Mouse (Mus musculus) thymus, adult 2 months (tissue): ENCODE data around the gene Gstm3.
"Not testable (repeated sequence)": the region's sequence is repeated elsewhere in the genome, so short reads cannot be mapped to it uniquely, and the experiment has no call there.

Experiments
- CTCF ChIP-seq: fragments of 200-500 bp; IDR thresholded peaks from 2 replicates; pipeline ENCODE4 v1.5.1; 2012; ENCODE audit warnings: mild to moderate bottlenecking, control low read depth, low read length, moderate library complexity, borderline replicate concordance; ENCODE audit not compliant: control insufficient read depth, poor library complexity, insufficient read depth; ENCODE audit errors: extremely low read depth
- POLR2A ChIP-seq: fragments of 200-500 bp; IDR thresholded peaks from 2 replicates; pipeline ENCODE4 v1.6.1; 2012; ENCODE audit warnings: mild to moderate bottlenecking, low read length, control low read depth, moderate library complexity; ENCODE audit not compliant: control insufficient read depth, poor library complexity, insufficient read depth; ENCODE audit errors: extremely low read depth

DNA sequence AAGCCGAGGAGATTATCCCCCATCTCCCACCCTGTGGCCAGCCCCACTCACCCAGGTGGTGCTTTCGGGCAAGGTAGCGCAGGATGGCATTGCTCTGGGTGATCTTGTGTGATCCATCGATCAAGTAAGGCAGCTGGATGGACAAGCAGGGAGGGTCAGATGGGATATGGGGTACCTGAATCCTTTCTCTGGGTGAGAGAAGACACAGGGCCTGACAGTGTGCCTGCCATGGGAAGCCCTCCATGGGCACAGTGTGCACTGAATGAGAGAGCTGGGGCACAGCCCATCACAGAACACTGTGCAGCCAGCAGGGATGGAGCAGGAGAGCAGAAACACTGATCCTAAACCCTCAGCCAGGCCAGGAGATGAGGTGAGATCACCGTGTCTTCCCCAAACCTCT, 47.4 kb upstream of the Gstm3 start:
- TF ChIP-seq CTCF, POLR2A: not testable (repeated sequence)
